Mouse (Mus musculus) heart, adult 11 months (tissue): ENCODE results near the gene Otos.
A peak's percentile ranks its signal among the peaks of the same experiment; 100 is the strongest.

Experiments
- DNase-seq: peaks from one replicate; pipeline ENCODE4 v3.0.0; 2022

The Otos gene

DNA sequence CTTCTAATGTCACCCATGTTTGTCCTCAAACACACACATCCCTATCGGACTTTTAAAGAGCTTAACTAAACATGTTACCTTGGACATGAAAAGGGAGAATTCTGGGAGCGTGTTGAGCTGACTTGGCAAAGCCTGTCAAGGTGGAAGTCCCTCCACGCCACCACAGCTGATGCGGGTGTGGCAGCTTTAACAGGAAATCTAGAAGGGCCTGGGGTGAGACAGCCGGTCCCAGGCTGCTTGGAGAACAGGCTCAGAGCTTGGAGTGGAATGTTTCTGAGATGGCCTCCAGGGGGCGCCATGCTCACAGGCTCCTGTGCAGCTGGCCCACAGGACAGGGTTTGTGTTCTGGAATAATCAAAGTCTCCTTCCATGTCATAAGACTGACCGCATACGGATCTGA, at the start of gene Otos:
Otos (minus strand) TSS at position 169 of the 400 bp plus-strand sequence.
- peak; percentile 93 for DNase-seq

DNA sequence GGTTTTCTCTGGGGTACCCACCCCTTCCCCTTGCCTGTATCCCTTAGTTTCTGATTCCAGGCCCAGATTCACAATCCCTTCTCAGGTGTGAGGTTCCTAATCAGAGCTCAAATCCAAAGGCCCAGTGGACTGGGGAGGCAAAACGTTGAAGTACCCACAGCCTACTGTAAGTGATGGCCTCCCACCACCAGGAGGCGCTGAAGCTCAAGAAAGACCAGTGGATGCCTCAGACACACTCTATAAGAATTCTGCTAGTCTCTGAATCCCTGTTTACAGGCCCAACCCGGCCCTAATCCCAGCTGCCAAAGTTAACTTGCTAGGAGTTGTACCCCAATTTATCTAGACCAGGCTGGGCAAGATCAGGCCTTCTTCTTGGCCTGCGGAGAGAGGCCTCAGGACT, 48.2 kb upstream of the Otos start:
- no peak for DNase-seq

DNA sequence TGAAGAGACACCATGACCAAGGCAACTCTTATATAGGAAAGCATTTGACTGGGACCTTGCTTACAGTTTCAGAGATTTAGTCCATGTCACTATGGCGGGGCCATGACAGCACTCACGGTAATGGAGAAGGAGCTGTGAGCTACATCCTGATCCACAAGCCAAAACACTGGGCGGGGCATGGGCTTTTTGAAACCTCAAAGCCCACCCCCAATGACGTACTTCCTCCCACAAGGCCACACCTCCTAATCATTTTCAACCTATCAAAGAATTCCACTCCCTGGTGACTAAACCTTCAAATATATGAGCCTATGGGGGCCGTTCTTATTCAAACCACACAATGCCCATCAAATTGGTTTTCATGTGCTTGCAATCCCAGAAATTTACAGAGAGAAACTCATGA, 47.1 kb upstream of the Otos start:
- no peak for DNase-seq

DNA sequence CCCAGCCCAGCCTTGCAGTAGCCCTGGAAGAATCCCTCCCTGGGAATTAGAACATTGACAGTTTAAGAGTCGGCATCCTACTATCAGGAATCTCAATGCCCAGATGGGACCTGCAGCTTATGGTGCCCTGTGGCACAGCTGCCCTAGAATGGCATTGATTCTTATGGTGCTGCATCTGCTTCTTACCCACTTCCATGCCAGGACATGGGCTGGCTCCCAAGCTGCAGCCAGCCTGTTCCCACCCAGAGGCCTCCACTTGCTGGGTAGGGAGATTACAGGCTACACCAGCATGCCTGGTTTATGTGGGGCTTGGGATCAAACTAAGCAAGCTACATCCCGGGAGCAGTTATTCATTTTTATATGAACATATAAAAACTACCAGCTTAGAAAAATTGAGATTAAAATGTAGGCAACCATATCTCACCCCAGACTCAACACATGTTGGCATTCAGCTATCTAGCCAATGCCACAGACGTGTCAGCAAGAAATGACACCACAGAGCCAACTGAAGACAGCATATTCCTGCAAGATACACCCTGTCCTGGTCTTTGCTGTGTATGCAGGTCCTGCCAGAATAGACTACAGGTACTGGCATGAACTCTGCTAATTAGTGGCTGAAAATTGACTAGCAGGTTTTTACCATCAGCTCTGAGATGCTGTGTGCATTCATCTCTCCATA, 42.7 kb upstream of the Otos start:
- no peak for DNase-seq

DNA sequence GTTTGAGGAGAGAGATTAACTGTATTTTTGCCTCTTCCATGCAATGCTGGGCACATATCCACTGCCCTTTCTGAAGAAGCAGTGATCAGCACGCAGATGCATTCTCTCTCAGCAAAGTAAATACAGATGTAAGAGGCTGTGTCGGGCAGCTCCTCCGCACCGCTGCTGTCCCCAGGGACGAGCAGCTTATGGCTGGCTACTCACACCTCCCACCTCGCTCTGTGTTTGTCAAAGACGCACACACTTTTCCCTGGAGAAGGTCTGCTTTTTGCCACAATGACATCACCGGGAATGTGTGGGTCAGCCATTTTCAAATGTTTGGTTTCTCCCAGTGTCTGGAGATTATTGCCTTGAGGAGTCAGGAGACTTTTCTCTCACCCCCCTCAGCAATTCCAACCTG, 38.4 kb upstream of the Otos start:
- DNase-seq, result no peak

DNA sequence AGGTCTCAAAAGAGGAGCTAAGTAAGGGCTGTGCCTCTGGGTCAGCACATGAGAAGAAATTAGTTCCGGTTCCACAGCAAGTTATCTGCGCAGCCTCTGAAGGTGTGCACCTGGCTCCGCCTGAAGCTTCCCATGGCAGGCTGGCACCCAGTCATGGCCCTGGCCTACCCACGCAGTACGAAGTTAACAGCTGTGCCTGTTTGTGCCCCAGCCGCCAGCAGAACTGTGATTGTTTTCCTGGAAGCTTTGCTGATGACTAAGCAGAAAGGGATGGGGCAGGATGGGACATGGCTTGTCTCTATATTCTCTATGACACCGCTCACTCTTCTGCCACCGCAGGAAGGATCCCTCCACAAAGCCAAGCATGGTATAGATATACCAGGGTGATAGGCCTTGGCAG, 34.5 kb upstream of the Otos start:
- no peak for DNase-seq

DNA sequence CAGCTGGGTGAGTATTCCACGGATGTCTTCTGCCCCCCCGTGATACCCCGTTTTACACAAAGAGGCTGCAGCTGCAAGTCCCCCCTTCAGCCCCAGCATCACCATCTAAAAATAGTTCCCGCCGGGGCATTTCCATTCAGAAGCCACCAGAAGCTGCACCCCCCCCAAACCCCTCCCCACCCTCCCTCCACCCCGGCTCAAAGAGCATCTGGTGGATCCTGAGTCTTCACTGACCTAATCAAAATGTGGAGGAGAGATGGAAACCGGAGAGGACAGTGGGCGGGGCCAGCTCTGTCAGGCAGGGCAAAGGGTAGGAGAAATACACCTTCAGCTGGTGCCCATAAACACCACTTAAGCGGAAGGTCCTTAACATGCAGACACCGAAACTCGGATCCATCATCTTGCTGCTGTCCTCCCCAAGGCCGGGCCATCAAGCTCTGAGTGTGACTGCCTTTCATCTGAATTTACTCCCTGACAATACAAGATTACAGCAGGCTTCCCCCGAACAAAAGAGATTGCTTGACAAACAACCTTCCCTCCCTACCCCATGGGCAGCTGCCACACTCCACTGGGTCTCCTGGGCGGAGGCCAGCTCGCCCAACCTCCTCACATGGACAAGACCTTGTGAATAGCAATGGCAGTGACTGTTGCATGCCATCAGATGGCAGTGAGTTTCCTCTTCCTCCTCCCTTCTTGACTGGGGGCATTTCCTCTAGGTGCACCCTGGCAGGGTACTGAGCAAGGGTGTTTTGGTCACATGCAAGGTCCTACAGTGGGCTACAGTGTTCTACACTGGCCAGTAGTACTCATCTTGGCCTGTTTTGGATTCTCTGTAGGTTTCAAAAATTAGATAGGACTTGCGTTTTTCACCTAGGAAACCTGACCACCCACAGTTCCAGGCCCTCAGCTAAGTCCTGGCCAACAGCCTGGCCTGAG, 32.3 kb upstream of the Otos start:
- DNase-seq, result no peak

DNA sequence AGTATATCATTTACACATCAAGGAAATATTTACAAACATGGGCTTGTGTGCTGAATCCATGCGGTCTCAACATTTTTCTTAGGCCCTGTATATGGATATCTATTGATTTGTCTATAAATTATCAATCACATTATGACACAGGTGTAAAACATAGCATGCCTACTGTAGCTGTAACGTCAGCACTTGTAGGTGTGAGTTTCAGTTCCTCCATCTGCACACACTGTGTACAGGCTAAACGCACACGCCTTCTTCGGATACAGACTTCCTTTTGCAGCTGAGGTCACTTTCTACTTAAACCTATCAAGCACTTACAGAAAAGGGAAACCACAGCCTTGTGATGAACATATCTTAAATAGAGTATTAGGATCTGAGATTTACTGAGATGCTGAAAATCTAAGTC, 30.1 kb upstream of the Otos start:
- DNase-seq, result no peak

DNA sequence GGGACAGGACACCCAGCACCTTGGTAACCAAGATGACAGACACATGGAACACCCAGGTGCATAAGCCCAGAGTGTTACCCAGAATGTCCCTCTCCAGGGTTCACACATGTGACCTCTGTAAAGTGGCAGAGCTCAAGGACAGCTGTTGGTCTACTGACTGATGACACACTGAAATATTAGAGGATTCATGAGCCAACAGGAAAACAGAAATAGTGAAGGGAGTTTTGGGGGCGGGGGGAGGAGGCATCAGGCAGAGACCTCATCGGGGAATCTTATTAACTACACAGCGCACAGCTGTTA, 28.0 kb upstream of the Otos start:
- no peak for DNase-seq

DNA sequence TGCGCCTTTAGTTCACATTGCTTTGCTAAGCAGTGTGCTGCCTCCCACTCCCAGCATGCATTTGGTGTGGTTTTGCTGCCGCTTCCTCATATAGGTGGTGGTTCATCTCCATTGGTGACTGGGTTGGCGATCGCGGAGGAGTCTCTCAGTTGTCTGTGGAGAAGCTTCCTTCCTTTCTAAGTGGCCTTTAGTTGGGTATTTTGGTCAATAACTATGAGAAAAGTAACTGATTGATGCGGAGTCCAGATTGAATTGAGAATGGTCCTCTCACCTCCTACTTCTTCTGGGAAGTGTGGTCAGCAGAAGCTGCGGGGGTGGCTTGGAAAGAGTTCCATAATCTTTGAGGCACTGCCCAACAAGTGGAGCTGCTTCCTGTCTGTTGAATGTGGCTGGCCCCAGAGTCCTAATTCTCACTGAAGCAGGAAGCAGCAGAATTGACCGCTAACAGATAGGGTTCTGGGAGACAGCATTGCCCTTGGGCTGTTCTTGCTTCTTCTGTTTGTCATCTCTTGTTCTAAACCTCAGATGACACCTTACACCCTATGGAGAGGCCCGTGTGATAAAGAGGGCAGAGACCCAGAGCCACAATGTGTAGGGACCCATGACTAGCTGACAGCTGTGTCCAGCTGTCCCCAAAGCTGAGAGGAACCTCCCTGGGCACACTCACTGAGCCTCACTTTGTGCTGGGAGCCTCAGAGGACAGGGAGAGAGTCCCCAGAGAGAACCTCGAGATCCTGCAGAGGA, 27.5 kb upstream of the Otos start:
- DNase-seq, result peak; percentile 91

DNA sequence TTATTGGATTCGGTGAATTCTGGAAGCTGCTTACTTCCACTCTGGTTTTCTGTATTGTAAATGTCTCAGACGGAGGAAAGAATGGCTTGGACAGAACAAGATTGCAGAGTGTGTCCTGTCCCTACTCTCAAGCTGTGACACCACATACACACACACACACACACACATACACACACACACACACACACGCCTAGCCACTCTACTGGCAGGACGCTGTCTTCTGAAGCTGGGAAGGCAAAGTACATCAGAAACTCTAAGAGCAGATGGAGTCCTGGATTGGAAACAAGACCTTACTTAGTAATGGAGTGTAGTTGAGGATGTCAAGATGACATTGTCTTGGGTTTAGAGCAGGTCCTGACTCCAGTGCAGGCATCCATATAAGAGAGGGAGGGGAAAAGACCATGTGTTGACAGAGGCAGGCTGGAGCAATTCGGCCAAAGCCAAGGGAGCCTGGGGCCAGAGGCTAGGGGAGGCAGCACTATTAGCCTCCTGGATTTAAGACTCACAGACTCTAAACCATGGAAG, 24.7 kb upstream of the Otos start:
- no peak for DNase-seq

DNA sequence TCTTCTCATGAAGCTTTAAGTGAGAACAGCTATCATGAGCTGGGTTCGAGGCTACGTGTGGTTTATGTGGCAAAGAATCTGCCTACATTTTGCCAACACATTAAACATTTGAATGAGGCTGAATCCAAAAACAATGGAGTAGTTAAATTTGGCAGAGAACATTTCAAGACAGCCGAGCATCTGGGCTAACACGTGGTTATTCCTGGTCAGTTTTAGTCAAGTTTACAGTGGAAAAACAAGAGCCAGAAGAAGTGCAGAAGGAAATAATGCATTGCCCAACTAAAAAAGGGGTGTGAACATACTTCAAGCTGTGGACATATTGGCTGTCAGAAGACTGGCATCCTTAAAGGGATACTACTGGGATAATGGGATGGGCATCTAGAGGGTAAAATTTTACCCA, 22.7 kb upstream of the Otos start:
- DNase-seq, result no peak

DNA sequence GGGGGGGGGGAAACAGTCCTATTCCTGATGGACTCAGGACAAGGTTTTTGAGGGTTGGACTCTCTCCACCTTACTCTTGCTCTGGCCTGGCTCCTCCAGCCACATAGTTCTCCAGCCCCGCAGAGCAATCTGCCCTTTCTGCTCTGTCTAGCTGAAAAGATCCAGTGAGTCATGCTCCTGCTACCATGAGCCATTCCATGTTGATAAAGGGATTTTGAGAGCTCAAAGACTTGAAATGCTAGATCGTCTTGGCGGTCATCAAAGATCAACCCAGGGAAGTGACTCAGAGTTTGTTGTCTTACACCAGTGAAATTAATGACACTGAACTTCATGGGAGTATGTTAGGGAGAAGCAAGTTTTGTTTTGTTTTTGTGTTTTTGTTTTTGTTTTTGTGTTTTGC, 20.8 kb upstream of the Otos start:
- DNase-seq, result no peak

DNA sequence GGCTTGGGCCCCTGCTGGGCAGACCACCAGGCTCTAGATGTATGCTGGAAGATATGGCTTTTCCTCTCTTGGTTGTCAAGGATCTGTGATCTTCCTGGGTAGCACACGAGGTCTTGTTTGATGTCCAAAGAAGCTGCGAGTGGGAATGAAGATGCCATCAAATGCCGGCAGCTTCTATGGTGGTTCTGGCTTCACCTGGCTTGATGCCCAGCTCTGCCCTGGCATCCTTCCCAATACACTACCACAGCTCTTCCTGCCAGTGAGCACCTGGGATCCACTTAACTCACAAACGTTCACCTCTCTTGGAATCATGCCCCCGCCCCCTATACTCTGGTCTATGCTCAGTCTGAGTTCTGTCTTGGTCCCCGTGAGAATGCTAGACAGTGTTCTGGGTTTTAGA, 18.5 kb upstream of the Otos start:
- DNase-seq, result no peak

DNA sequence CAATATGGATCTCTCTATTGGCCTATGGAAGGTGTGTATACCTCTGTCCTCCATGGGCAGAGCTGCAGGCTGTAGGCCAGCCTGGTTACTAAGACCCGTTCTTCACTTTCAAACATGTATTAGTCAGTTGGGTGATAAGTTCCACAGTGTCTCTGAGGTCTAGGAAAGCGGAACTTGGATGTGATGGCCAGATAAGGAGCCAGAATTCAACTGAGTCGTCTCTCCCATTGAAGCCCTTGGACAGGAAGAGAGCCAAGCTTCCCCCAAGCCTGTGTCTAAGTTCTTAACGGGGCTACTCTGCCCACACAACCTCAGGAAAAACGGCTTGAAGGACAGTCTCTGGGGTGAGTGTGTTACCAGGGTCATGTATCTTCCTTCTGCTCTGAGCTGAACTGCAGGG, 10.8 kb upstream of the Otos start:
- DNase-seq, result no peak

DNA sequence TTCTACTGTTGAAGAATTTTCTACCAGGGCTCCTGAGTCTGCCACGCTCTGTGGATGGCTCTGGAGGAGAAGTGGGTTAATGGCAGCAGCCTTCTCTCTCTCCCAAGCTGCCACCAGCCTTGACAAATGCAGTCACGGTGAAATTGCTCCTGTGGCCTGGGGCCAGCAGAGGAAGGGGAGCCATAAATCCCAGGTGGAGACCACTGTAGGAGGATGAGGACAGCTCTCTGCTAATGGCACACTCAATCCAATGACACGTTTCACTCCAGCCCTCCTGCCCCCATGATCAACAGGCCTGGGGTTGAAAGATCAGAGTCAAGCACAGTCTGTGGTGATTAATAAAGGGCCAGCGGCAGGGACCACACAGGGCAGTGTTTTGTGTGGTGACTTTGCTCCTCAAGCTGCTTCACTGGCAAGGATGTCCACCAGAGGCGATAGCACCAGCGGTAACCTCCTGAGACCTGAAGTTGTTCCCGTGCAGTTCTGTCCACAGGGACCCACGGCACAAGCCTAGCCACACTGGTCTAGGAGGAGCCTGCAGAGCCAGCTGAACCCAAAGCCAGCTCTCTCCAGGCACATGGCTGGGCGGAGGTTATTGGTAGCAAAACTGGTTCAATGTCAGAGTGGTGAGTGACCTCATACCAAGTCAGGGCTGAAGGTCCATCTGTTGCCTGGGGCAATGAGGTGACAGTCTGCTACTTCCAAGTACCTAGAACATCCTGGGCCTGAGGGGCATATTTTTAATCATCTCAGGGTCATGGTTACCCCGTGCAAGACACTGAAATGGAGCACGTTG, 8.6 kb upstream of the Otos start:
- no peak for DNase-seq

DNA sequence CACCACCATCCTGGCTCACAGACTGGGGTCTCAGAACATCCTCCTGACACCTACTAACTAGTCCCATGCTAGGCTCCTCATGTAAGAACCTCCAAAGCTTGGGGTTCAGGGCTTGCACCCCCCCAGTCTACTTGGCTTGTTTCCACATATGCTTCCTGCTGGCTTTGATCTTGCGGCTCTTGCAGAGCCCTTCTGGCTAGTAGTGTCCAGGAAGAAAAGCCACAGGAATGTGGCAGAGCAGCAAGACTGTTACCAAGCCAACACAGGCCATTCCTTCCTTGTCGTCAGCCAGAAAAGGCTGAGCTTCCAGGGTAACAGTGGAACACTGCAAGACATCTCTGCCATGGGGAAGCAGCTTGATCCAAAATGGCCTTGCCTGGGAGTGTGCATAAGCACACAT, 6.0 kb upstream of the Otos start:
- DNase-seq, result no peak

DNA sequence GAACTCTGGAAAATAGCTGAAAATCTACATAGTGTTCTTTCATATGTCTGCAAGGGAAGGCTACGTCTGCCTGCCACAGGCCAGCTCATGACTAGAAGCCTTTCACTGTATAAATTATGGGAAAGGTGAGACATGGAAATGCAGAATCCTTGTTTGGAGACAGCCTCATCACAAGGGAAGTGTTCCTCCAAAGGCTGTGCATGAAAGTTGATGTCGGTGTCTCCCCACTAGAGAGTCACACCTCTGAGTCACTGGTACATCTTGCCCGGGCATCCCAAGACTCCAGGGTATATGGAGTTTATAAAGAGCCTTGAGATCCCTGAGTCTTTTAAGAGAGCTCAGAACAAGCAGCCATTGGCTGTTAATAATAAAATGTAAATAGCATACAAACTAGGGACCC, 4.5 kb upstream of the Otos start:
- DNase-seq, result no peak

DNA sequence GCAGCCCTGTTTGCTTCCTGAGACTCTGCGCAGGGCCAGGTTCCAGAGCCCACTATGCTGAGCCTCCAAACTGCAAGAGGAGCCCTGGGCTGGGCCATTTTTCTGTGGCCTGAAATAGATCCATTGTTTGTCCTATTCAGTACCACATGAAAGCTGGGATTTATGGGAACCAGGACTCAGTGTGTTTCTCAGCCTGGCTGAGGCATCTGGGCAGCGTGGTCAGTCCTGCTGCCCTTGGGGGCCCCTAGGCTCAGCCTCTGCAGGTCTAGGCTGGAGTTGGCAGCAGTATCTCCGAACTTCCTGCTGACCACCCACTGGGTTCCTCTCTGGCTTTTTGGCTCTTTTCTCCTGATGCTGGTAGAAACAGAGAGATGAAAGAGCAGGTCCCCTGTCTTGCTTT, 2.8 kb upstream of the Otos start:
- DNase-seq, result no peak

DNA sequence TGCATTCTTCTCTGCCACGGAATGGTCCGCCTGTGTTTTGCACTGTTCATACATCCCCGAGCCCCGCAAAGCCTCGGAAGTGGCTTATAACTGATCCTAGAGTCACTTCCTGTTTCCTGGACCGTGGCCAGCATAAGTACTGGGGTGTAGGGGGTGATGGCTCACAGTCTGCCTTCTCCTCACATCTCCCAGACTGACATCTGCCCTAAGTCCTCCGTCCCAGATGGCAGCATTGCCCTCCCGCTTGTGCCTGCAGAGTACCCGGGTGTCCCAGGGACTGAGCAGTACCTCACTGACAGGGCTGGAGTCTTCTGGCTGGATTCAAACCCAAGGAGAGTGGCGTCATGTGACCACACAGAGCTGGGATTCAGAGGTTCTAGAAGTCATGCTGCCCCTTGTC, 444 bp downstream of the Otos start:
- peak; percentile 81 for DNase-seq

DNA sequence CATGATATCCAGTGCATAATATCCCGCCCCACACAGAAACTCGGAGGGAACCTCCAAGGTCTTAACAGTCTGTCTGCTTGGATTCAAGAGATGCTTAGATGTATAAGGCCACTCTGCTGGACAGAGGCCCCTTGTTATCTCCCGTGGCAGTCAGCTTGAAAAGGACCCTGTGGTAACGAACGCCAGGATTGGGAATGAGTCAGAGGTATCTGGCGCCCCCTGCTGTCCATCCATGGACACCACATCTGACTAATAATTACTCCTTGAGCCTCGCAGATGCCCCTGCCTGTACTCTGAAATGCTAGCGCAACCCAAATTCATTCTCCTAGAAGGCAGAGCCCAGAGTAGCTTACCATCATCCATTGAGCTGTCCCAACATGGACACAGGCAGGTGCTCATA, 889 bp downstream of the Otos start:
- DNase-seq, result peak; percentile 90

DNA sequence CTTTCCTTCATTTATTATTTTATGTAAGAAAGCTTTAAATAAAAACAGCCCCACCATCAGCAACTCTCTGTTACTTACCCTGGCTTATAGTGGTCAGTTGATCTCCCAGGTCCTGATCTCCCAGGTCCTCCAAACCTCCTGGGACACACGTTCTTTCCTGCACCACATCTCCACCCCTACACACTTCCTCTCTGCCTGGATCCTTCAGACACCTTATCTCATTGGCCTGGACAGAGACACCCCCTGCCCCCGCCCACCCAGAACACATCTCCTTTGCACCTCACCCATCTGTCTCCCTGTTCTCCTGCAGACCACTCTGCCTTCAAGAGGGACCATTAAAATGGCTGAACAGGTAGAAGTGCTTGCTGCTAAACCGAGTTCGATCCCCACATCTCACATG, 1.6 kb downstream of the Otos start:
- DNase-seq, result peak; percentile 86

DNA sequence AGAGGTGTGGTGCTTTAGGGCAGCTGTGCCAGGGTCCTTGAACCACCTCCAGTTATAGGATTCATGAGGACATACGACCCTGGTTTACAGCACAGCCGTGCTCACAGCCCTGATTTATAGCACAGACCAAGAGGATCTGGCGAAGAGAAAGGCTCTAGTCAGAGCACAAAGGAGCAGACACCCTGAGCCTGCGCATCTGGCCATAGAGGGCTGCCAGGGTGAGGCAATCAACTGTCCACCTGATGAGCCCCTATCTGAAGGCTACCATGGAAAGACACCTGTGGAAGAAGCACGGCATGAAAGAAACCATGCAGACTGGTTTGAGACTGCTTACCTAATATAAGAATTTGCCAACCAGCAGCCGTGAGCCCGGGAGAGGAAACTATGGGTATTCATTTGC, 2.0 kb downstream of the Otos start:
- DNase-seq, result peak; percentile 79
